In the genomic region with DNA sequence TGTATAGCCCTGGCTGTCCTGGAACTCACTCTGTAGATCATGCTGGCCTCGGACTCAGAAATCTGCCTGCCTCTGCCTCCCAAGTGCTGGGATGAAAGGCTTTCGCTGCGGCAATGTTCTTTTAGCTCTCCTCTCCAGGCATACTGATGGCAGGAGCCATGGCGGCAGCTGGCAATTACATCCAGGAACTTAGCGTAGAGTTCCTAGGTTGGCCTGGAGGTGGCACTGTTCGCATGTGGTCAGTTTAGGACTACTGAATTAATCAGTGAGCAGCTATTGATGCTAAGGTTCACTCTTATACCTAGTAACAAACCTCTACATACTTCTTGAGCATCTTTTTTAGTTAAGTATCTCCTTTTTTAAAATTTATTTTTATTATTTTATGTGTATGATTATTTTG, we compare ENCODE assay signal across 8 mouse cellular contexts. TPM values are rescaled to one million over a fixed set of nuclear protein-coding genes. Genes with fewer than 3 reads are reported as not detected.
A peak's percentile ranks its signal among the peaks of the same experiment; 100 is the strongest.
DNase-seq lines count a peak whose midpoint lies in the region; ATAC-seq and TF ChIP-seq lines count a peak whose summit lies in the region.

No protein-coding gene starts in this region.

- ATAC-seq in forebrain, embryonic 14.5 days = no peak
- ATAC-seq in forebrain, embryonic 13.5 days = no peak

- peak; percentile 95 for TF ChIP-seq CTCF in layer of hippocampus, adult 2 months (conservative IDR thresholded peaks at IDR 0.05)

- H3K9ac ChIP-seq in forebrain, embryonic 14.5 days (ENCODE audit: low read length) = no peak overlapping the region
- H3K9ac ChIP-seq in forebrain, embryonic 13.5 days = no peak overlapping the region

- H3K27me3 ChIP-seq in forebrain, embryonic 14.5 days (replicated peaks; ENCODE audit: control insufficient read depth, insufficient read depth, low read length) = no peaks in the 10 kb centered on the region
- H3K27me3 ChIP-seq in forebrain, embryonic 13.5 days = no peaks in the 10 kb centered on the region

- no peaks in the 10 kb centered on the region for H3K36me3 ChIP-seq in forebrain, embryonic 14.5 days (ENCODE audit: control insufficient read depth, insufficient read depth, low read length)
- no peaks in the 10 kb centered on the region for H3K36me3 ChIP-seq in forebrain, embryonic 13.5 days (ENCODE audit: poor library complexity, severe bottlenecking)

- H3K27ac ChIP-seq in forebrain, embryonic 14.5 days (ENCODE audit: low read depth, low read length) = no peak overlapping the region
- no peak overlapping the region for H3K27ac ChIP-seq in forebrain, embryonic 13.5 days
- H3K27ac ChIP-seq in layer of hippocampus, adult 2 months = no peak overlapping the region

- H3K4me1 ChIP-seq in forebrain, embryonic 14.5 days (ENCODE audit: control insufficient read depth, insufficient read depth, low read length) = peaks cover 7% of the 10 kb centered on the region
- H3K4me1 ChIP-seq in forebrain, embryonic 13.5 days = peaks cover 13% of the 10 kb centered on the region

- DNase-seq in forebrain, embryonic 14.5 days (ENCODE audit: low spot score) = peak; percentile 77
- DNase-seq in R1 (ENCODE audit: low read depth, low spot score) = peak; percentile 88
- peak; percentile 89 to 91 for DNase-seq in cerebellum, postnatal 14 days
- peak; percentile 68 to 73 for DNase-seq in gastrocnemius, postnatal 36 days
- peak; percentile 69 to 80 for DNase-seq in layer of hippocampus, adult 2 months (ENCODE audit: low spot score in 2 of 2)
- DNase-seq in lung, postnatal 14 days = peak; percentile 85
- peak; percentile 58 for DNase-seq in spleen, adult 12 weeks (ENCODE audit: low spot score)

- H3K9me3 ChIP-seq in forebrain, embryonic 14.5 days (replicated peaks; ENCODE audit: control insufficient read depth, low read length) = no peaks in the 10 kb centered on the region
- no peaks in the 10 kb centered on the region for H3K9me3 ChIP-seq in forebrain, embryonic 13.5 days (replicated peaks)

- intact Hi-C loops in gastrocnemius, postnatal 36 days (cut with DNase I) = loop anchor here (2.0 kb wide), 1 partner anchor 300 kb away; no protein-coding TSS in a partner anchor

- WGBS in forebrain, embryonic 14.5 days = 32% methylated on average over 6 of the region's 6 CpGs
- WGBS in forebrain, embryonic 13.5 days = 30% methylated on average over 6 of the region's 6 CpGs

- no peak overlapping the region for H3K4me3 ChIP-seq in forebrain, embryonic 14.5 days (ENCODE audit: low read depth, low read length)
- no peak overlapping the region for H3K4me3 ChIP-seq in forebrain, embryonic 13.5 days
- H3K4me3 ChIP-seq in layer of hippocampus, adult 2 months = no peak overlapping the region

- H3K4me2 ChIP-seq in forebrain, embryonic 14.5 days (ENCODE audit: low read length) = no peak overlapping the region
- H3K4me2 ChIP-seq in forebrain, embryonic 13.5 days = no peak overlapping the region

RNA-seq across cellular contexts. Expression of gene Zscan2, which starts 3.5 kb away (rescaled TPM):
- 5.6 and 5.7 TPM in 2 replicates for polyA plus RNA-seq in forebrain, embryonic 14.5 days (2014; fragmentation: Nextera tagmentation; extraction: Ambion mirVana)
- 5.1 and 5.2 TPM in 2 replicates for polyA plus RNA-seq in forebrain, embryonic 13.5 days (2015; fragmentation: Nextera tagmentation; extraction: Ambion mirVana)
- 1 to 10 TPM; 1.3 TPM for total RNA-seq in gastrocnemius, postnatal 36 days (2021)
- 10 to 100 TPM; 15.1 to 17.4 TPM for total RNA-seq in layer of hippocampus, adult 2 months (2021)

RNA-seq across cellular contexts. Expression of gene Iqgap1, which starts 31.4 kb away (rescaled TPM):
- 16.5 and 21.5 TPM in 2 replicates for polyA plus RNA-seq in forebrain, embryonic 14.5 days (2014; fragmentation: Nextera tagmentation; extraction: Ambion mirVana)
- 19.7 and 20.6 TPM in 2 replicates for polyA plus RNA-seq in forebrain, embryonic 13.5 days (2015; fragmentation: Nextera tagmentation; extraction: Ambion mirVana)
- 10 to 100 TPM; 15.7 to 17.2 TPM for total RNA-seq in gastrocnemius, postnatal 36 days (2021)
- 10 to 100 TPM; 19.4 to 21.6 TPM for total RNA-seq in layer of hippocampus, adult 2 months (2021)

RNA-seq across cellular contexts. Expression of gene Wdr73, which starts 43.9 kb away (rescaled TPM):
- 36.3 and 38.1 TPM in 2 replicates for polyA plus RNA-seq in forebrain, embryonic 14.5 days (2014; fragmentation: Nextera tagmentation; extraction: Ambion mirVana)
- 46.0 and 48.0 TPM in 2 replicates for polyA plus RNA-seq in forebrain, embryonic 13.5 days (2015; fragmentation: Nextera tagmentation; extraction: Ambion mirVana)
- 1 to 10 TPM; 2.9 to 4.3 TPM for total RNA-seq in gastrocnemius, postnatal 36 days (2021)
- total RNA-seq in layer of hippocampus, adult 2 months (2021) = 10 to 100 TPM; 31.2 to 33.3 TPM

RNA-seq across cellular contexts. Expression of gene Nmb, which starts 47.7 kb away (rescaled TPM):
- 3.8 and 7.9 TPM in 2 replicates for polyA plus RNA-seq in forebrain, embryonic 14.5 days (2014; fragmentation: Nextera tagmentation; extraction: Ambion mirVana)
- polyA plus RNA-seq in forebrain, embryonic 13.5 days (2015; fragmentation: Nextera tagmentation; extraction: Ambion mirVana) = 6.6 and 7.6 TPM in 2 replicates
- total RNA-seq in gastrocnemius, postnatal 36 days (2021) = 1 to 10 TPM; 5.2 to 5.4 TPM
- total RNA-seq in layer of hippocampus, adult 2 months (2021) = 10 to 100 TPM; 10.7 to 13.7 TPM

Comparison
In these comparisons a context has a peak if more than half of its experiments do, and no peak if none do; other contexts are left out.
1. RNA of gene Zscan2, which starts 3.5 kb away (total RNA-seq): 15.1 to 17.4 TPM in layer of hippocampus, adult 2 months; 1.3 TPM in gastrocnemius, postnatal 36 days; every median in the first group is over 4 times any median in the second.
2. RNA of gene Wdr73, which starts 43.9 kb away (total RNA-seq): 31.2 to 33.3 TPM in layer of hippocampus, adult 2 months; 2.9 to 4.3 TPM in gastrocnemius, postnatal 36 days; every median in the first group is over 4 times any median in the second.
3. Peak in every context shown above with its lines, with median percentiles within 50 percentile points of each other: DNase-seq.